Mouse (Mus musculus) neural tube, embryonic 11.5 days (tissue): ENCODE measurements at regions not wholly inside any gene's neighbourhood (a gene's known extent, or its start where the extent isn't known, plus 50 kb on each side); places are given as distances from the start of the nearest gene placed in this dataset.

Source experiments
- ATAC-seq: fragments of 200-750 bp; cut with Nextera tagmentation; 2 replicates; pipeline ENCODE4 v1.8.0; 2017; ENCODE audit warnings: moderate number of reproducible peaks, mild to moderate bottlenecking, moderate TSS enrichment, moderate library complexity; ENCODE audit not compliant: insufficient read depth, low FRiP score, low TSS enrichment
- DNase-seq: peaks from one replicate; pipeline ENCODE4 v3.0.0-alpha.2; 2015; ENCODE audit warnings: low spot score
- H3K27ac ChIP-seq: fragments of 300-500 bp; sonication (generic); 2 replicates; pipeline ENCODE4 v1.5.1; 2014; ENCODE audit warnings: low read depth, mild to moderate bottlenecking, low read length
- H3K27me3 ChIP-seq: fragments of 300-500 bp; sonication (generic); 2 replicates; pipeline ENCODE4 v1.6.1; 2014; ENCODE audit warnings: mild to moderate bottlenecking, low read length, mixed read lengths; ENCODE audit not compliant: control insufficient read depth, insufficient read depth
- H3K36me3 ChIP-seq: fragments of 300-500 bp; sonication (generic); 2 replicates; pipeline ENCODE4 v1.6.1; 2014; ENCODE audit warnings: mild to moderate bottlenecking, low read length, moderate library complexity, mixed read lengths; ENCODE audit not compliant: control insufficient read depth, insufficient read depth
- H3K4me1 ChIP-seq: fragments of 300-500 bp; sonication (generic); 2 replicates; pipeline ENCODE4 v1.6.1; 2014; ENCODE audit warnings: low read length, mixed read lengths; ENCODE audit not compliant: control insufficient read depth, insufficient read depth
- H3K4me2 ChIP-seq: fragments of 300-500 bp; sonication (generic); 2 replicates; pipeline ENCODE4 v1.6.1; 2014; ENCODE audit warnings: low read depth, mild to moderate bottlenecking, moderate library complexity
- H3K4me3 ChIP-seq: fragments of 300-500 bp; sonication (generic); 2 replicates; pipeline ENCODE4 v1.5.1; 2014; ENCODE audit warnings: low read depth, low read length
- H3K9ac ChIP-seq: fragments of 300-500 bp; sonication (generic); 2 replicates; pipeline ENCODE4 v1.6.1; 2014; ENCODE audit warnings: mild to moderate bottlenecking, low read length
- H3K9me3 ChIP-seq: fragments of 300-500 bp; sonication (generic); 2 replicates; pipeline ENCODE4 v1.6.1; 2016; ENCODE audit warnings: low read length; ENCODE audit not compliant: control insufficient read depth
- WGBS: fragments of 180-500 bp; shearing (Covaris S2); extraction: QIAGEN DNeasy Blood & Tissue Kit; methylation state at CpG from one replicate; pipeline ENCODE4 v1.1.7; 2014; 5-methylcytosine and 5-hydroxymethylcytosine counted together

GRCm38 (mm10) chr13:44411781-44412496, 317.3 kb upstream of the Jarid2 start:
- H3K27me3 ChIP-seq: no peaks in the 10 kb centered on the region
- H3K4me3 ChIP-seq: no peak overlapping the region
- no peak for ATAC-seq
- no peak for DNase-seq
- WGBS: 86% methylated on average over 2 of the region's 2 CpGs
- H3K36me3 ChIP-seq: no peaks in the 10 kb centered on the region
- no peaks in the 10 kb centered on the region for H3K9me3 ChIP-seq
- H3K4me1 ChIP-seq: no peaks in the 10 kb centered on the region
- no peak overlapping the region for H3K27ac ChIP-seq
- H3K9ac ChIP-seq: no peak overlapping the region
- no peak overlapping the region for H3K4me2 ChIP-seq

- no peaks in the 10 kb centered on the region for H3K27me3 ChIP-seq
- DNase-seq (no peak), ATAC-seq (no peak)
- no peak overlapping the region for H3K27ac ChIP-seq
- no peak overlapping the region for H3K4me2 ChIP-seq
- H3K9me3 ChIP-seq: no peaks in the 10 kb centered on the region
- H3K4me3 ChIP-seq: no peak overlapping the region
- 78% methylated on average over 9 of the region's 9 CpGs for WGBS
- no peak overlapping the region for H3K9ac ChIP-seq
- H3K36me3 ChIP-seq: no peaks in the 10 kb centered on the region
- H3K4me1 ChIP-seq: peaks cover 6% of the 10 kb centered on the region; the same call in 1 of the 2 replicates
Measured at GRCm38 (mm10) chr13:44413305-44413704, 316.0 kb upstream of the Jarid2 start.

- ATAC-seq: no peak
- H3K36me3 ChIP-seq: no peaks in the 10 kb centered on the region
- 63% methylated on average over 7 of the region's 7 CpGs for WGBS
Measured at GRCm38 (mm10) chr13:44415971-44416370, 313.3 kb upstream of the Jarid2 start.

GRCm38 (mm10) chr13:44416986-44417385, 312.3 kb upstream of the Jarid2 start:
- no peak overlapping the region for H3K27ac ChIP-seq
- H3K27me3 ChIP-seq: no peaks in the 10 kb centered on the region
- no peaks in the 10 kb centered on the region for H3K36me3 ChIP-seq
- no peak overlapping the region for H3K9ac ChIP-seq
- peaks cover 12% of the 10 kb centered on the region; the same call in 1 of the 2 replicates for H3K4me1 ChIP-seq
- no peak for DNase-seq
- no peak for ATAC-seq
- H3K9me3 ChIP-seq: no peaks in the 10 kb centered on the region
- H3K4me2 ChIP-seq: no peak overlapping the region
- no peak overlapping the region for H3K4me3 ChIP-seq
- 3% methylated on average over 8 of the region's 8 CpGs for WGBS

More at GRCm38 (mm10) chr13:44415971-44416370, 313.3 kb upstream of the Jarid2 start:
- H3K4me1 ChIP-seq: peaks cover 12% of the 10 kb centered on the region; the same call in 1 of the 2 replicates
- no peak for DNase-seq
- no peaks in the 10 kb centered on the region for H3K27me3 ChIP-seq
- no peaks in the 10 kb centered on the region for H3K9me3 ChIP-seq
- no peak overlapping the region for H3K27ac ChIP-seq
- H3K4me2 ChIP-seq: no peak overlapping the region
- no peak overlapping the region for H3K9ac ChIP-seq
- H3K4me3 ChIP-seq: no peak overlapping the region

GRCm38 (mm10) chr13:44419056-44419455, 310.2 kb upstream of the Jarid2 start:
- H3K4me2 ChIP-seq: no peak overlapping the region
- ATAC-seq (no peak), DNase-seq (no peak)
- H3K4me1 ChIP-seq: peaks cover 12% of the 10 kb centered on the region; the same call in 1 of the 2 replicates
- WGBS: 70% methylated on average over 8 of the region's 8 CpGs
- H3K4me3 ChIP-seq: no peak overlapping the region
- no peaks in the 10 kb centered on the region for H3K27me3 ChIP-seq
- no peaks in the 10 kb centered on the region for H3K9me3 ChIP-seq
- H3K27ac ChIP-seq: no peak overlapping the region
- H3K36me3 ChIP-seq: no peaks in the 10 kb centered on the region
- H3K9ac ChIP-seq: no peak overlapping the region

- no peaks in the 10 kb centered on the region for H3K9me3 ChIP-seq
- no peak overlapping the region for H3K4me2 ChIP-seq
- no peak overlapping the region for H3K4me3 ChIP-seq
- no peak overlapping the region for H3K27ac ChIP-seq
- 16% methylated on average over 13 of the region's 15 CpGs for WGBS
- H3K4me1 ChIP-seq: peaks cover 12% of the 10 kb centered on the region; the same call in 1 of the 2 replicates
- H3K36me3 ChIP-seq: no peaks in the 10 kb centered on the region
- H3K27me3 ChIP-seq: no peaks in the 10 kb centered on the region
- DNase-seq (peak; percentile 55), ATAC-seq (no peak)
- no peak overlapping the region for H3K9ac ChIP-seq
Measured at GRCm38 (mm10) chr13:44419472-44420226, 309.6 kb upstream of the Jarid2 start.

- Histone ChIP-seq H3K36me3 (no peaks in the 10 kb centered on the region), H3K9ac (no peak overlapping the region), H3K27me3 (no peaks in the 10 kb centered on the region), H3K9me3 (no peaks in the 10 kb centered on the region), H3K4me3 (no peak overlapping the region), H3K4me2 (no peak overlapping the region), H3K27ac (no peak overlapping the region), H3K4me1 (peaks cover 12% of the 10 kb centered on the region; the same call in 1 of the 2 replicates)
- ATAC-seq: no peak
- 21% methylated on average over 6 of the region's 6 CpGs for WGBS
- DNase-seq: no peak
Measured at GRCm38 (mm10) chr13:44420227-44420592, 309.1 kb upstream of the Jarid2 start.

GRCm38 (mm10) chr13:44420941-44421340, 308.3 kb upstream of the Jarid2 start:
- ATAC-seq: no peak
- Histone ChIP-seq H3K9me3 (no peaks in the 10 kb centered on the region), H3K4me1 (peaks cover 12% of the 10 kb centered on the region; the same call in 1 of the 2 replicates), H3K36me3 (no peaks in the 10 kb centered on the region), H3K4me2 (no peak overlapping the region), H3K27ac (no peak overlapping the region), H3K4me3 (no peak overlapping the region), H3K27me3 (no peaks in the 10 kb centered on the region), H3K9ac (no peak overlapping the region)
- DNase-seq: no peak
- 95% methylated on average over 8 of the region's 8 CpGs for WGBS
